Mouse (Mus musculus) kidney, adult 2 months (tissue): ENCODE measurements around the gene Cldn16.
"Not testable (repeated sequence)": the region's sequence is repeated elsewhere in the genome, so short reads cannot be mapped to it uniquely, and the experiment has no call there.

Source experiments
- CTCF ChIP-seq: fragments of 200-500 bp; conservative IDR thresholded peaks from 2 replicates; pipeline ENCODE4 v1.5.1; 2011; ENCODE audit warnings: low read depth, mild to moderate bottlenecking, control low read depth, low read length, moderate library complexity, mixed read lengths; ENCODE audit not compliant: insufficient read depth, insufficient read length
- POLR2A ChIP-seq: fragments of 200-500 bp; IDR thresholded peaks from one replicate; pipeline ENCODE4 v1.6.1; 2011; ENCODE audit warnings: low read depth, low read length, control low read depth

- TF ChIP-seq CTCF, POLR2A: not testable (repeated sequence)
Observed at GRCm38 (mm10) chr16:26499705-26500104, 36.8 kb downstream of the Cldn16 start.
